Mouse (Mus musculus): ENCODE measurements around the gene Fam78b. TPM values are rescaled to one million over a fixed set of nuclear protein-coding genes. Genes with fewer than 3 reads are reported as not detected.

The Fam78b gene
- polyA plus RNA-seq, 1 experiment from 2014 or later, result 0.71 TPM

DNA sequence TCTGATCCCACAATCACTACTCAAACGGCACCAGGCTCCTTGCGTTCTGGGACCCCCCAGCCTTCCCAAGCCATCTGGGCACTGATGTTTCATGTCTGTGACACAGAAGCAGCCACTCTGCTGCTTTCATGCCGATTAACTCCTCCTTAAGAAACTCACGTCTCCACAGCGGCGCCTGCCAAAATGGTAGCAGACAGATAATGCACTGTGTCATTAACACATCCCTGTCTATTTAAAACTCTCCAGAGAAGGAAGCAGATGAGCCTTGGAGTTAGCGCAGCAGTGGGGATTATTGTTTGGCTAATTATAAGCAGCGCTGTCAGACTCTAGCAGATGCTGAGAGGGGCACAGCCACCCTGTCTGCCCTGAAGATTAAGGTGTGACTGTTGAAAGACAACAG, 118.2 kb downstream of the Fam78b start:
- no peak overlapping the region for H3K4me2 ChIP-seq (ENCODE audit: low read depth, low read length)
- H3K9ac ChIP-seq (ENCODE audit: low read depth, low read length), result no peak overlapping the region
- H3K4me3 ChIP-seq (ENCODE audit: low read length), result no peak overlapping the region
- H3K27ac ChIP-seq (ENCODE audit: low read length), result no peak overlapping the region
- 68% methylated on average over 8 of the region's 8 CpGs for WGBS
- H3K36me3 ChIP-seq (ENCODE audit: control insufficient read depth, insufficient read depth, low read length), result no peaks in the 10 kb centered on the region
- H3K4me1 ChIP-seq (ENCODE audit: control insufficient read depth, insufficient read depth, low read length), result no peaks in the 10 kb centered on the region
- ATAC-seq, result no peak
- H3K27me3 ChIP-seq (replicated peaks; ENCODE audit: control insufficient read depth, insufficient read depth, low read length), result no peaks in the 10 kb centered on the region
- no peaks in the 10 kb centered on the region for H3K9me3 ChIP-seq (ENCODE audit: control insufficient read depth, low read length)

DNA sequence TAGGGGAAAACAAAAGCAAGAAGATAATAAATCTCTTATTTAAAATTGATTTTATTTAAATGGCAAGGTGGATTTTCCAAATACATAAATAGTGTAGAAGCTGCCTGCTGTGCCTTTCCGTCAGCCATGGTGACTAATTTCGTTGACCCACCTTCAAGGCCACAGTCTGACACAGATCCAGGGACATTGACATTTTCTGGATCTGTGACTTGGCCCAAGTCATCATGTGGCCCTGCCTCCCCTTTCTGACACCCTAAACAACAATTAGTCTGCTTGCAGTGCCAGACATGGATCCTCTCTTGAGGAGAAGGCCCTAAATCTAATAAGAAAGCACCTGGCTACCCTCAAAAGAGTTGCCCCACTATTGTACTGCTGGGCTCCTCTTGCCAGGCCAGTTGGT, 121.2 kb downstream of the Fam78b start:
- Histone ChIP-seq H3K4me1 (ENCODE audit: control insufficient read depth, insufficient read depth, low read length) (no peaks in the 10 kb centered on the region), H3K4me3 (ENCODE audit: low read length) (no peak overlapping the region), H3K4me2 (ENCODE audit: low read depth, low read length) (no peak overlapping the region), H3K9ac (ENCODE audit: low read depth, low read length) (no peak overlapping the region), H3K36me3 (ENCODE audit: control insufficient read depth, insufficient read depth, low read length) (no peaks in the 10 kb centered on the region), H3K9me3 (ENCODE audit: control insufficient read depth, low read length) (no peaks in the 10 kb centered on the region), H3K27ac (ENCODE audit: low read length) (no peak overlapping the region), H3K27me3 (replicated peaks; ENCODE audit: control insufficient read depth, insufficient read depth, low read length) (no peaks in the 10 kb centered on the region)
- WGBS, result 87% methylated on average over 2 of the region's 2 CpGs
- ATAC-seq, result no peak

DNA sequence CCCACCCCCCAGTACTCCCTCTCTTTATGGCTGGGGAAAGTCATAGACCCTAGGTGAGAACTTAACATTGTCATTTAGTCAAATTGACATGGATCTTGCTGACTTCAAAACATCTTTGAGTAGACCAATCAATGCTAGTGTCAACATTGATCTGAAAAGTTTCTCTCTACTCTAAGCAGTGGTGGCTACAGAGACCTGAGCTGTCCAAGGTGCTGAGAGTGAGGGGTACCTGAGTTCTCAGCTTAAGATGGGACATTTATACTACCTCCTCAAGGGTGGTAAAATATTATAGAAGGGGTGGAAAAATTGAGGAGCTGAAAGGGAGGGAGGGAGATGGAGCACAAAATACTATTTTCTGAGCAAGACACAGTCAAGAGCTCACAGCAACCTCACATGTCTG, 122.3 kb downstream of the Fam78b start:
- Histone ChIP-seq H3K36me3 (ENCODE audit: control insufficient read depth, insufficient read depth, low read length) (no peaks in the 10 kb centered on the region), H3K4me2 (ENCODE audit: low read depth, low read length) (no peak overlapping the region), H3K27ac (ENCODE audit: low read length) (no peak overlapping the region), H3K4me1 (ENCODE audit: control insufficient read depth, insufficient read depth, low read length) (no peaks in the 10 kb centered on the region), H3K9ac (ENCODE audit: low read depth, low read length) (no peak overlapping the region), H3K27me3 (replicated peaks; ENCODE audit: control insufficient read depth, insufficient read depth, low read length) (no peaks in the 10 kb centered on the region), H3K4me3 (ENCODE audit: low read length) (no peak overlapping the region), H3K9me3 (ENCODE audit: control insufficient read depth, low read length) (no peaks in the 10 kb centered on the region)
- no peak for ATAC-seq

DNA sequence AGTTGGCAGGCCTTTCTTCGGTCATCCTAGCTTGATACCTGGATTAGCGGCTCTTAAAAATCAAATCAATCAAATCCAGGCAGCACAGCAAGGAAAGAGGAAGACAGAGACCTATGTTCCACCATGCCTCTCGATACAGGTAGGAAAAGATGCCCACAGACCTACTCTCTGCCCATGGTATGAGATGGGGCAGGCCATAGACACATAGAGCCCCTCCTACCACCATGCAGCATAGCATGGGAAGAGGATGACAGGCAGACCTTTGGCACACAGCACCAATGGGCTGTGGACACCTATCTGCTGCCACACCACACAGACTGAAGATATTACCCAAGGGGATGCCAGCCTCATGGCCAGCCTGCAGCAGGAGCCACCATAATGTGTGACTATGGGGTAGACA, 124.7 kb downstream of the Fam78b start:
- WGBS, result 78% methylated on average over 3 of the region's 3 CpGs
- Histone ChIP-seq H3K9me3 (ENCODE audit: control insufficient read depth, low read length) (no peaks in the 10 kb centered on the region), H3K4me3 (ENCODE audit: low read length) (no peak overlapping the region), H3K9ac (ENCODE audit: low read depth, low read length) (no peak overlapping the region), H3K27me3 (replicated peaks; ENCODE audit: control insufficient read depth, insufficient read depth, low read length) (no peaks in the 10 kb centered on the region), H3K4me2 (ENCODE audit: low read depth, low read length) (no peak overlapping the region), H3K4me1 (ENCODE audit: control insufficient read depth, insufficient read depth, low read length) (no peaks in the 10 kb centered on the region), H3K36me3 (ENCODE audit: control insufficient read depth, insufficient read depth, low read length) (no peaks in the 10 kb centered on the region), H3K27ac (ENCODE audit: low read length) (no peak overlapping the region)
- no peak for ATAC-seq

DNA sequence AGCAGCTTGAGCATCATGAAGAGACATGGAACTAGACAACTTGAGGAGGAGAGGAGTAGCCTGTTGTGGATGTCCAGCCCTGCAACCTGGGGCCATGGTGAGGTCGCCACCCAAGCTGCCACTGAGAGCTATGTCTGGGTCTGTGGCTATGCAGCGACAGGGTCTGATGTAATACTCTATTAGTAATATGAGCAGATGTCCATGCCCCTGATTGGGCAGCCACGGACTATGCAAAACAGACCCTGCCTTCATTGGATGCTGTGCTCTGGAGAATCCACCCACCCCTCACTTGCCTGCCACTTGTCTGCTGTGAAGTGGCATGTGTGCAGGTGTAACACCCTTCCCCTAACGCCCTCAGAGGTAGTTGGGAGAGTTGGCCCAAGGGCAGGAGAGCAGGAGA, 125.1 kb downstream of the Fam78b start:
- WGBS, result 62% methylated on average over 4 of the region's 4 CpGs
- H3K36me3 ChIP-seq (ENCODE audit: control insufficient read depth, insufficient read depth, low read length), result no peaks in the 10 kb centered on the region
- no peak overlapping the region for H3K9ac ChIP-seq (ENCODE audit: low read depth, low read length)
- ATAC-seq, result no peak
- no peak overlapping the region for H3K4me2 ChIP-seq (ENCODE audit: low read depth, low read length)
- H3K4me1 ChIP-seq (ENCODE audit: control insufficient read depth, insufficient read depth, low read length), result no peaks in the 10 kb centered on the region
- no peaks in the 10 kb centered on the region for H3K9me3 ChIP-seq (ENCODE audit: control insufficient read depth, low read length)
- H3K4me3 ChIP-seq (ENCODE audit: low read length), result no peak overlapping the region
- H3K27ac ChIP-seq (ENCODE audit: low read length), result no peak overlapping the region
- H3K27me3 ChIP-seq (replicated peaks; ENCODE audit: control insufficient read depth, insufficient read depth, low read length), result no peaks in the 10 kb centered on the region

DNA sequence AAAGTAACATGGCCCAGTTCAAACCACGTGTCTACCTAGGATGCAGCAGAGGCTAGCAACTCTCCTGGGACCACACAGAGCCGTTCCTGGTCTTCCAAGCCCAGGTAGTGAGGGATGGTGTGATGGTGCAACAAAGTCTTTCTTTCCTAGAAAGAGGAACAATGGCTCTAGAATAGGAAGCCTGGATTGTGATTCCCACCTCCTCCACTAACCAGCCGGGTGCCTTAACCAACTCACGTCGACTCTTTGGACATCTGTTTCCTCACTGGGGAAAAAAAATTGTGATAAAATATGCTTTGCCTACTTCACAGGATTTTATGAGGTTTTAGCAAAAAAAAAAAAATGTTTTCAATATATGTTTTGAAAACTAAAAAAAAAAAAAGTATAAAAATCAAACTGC, 134.5 kb downstream of the Fam78b start:
- H3K27ac ChIP-seq (ENCODE audit: low read length), result no peak overlapping the region
- no peaks in the 10 kb centered on the region for H3K36me3 ChIP-seq (ENCODE audit: control insufficient read depth, insufficient read depth, low read length)
- WGBS, result 76% methylated on average over 5 of the region's 5 CpGs
- no peaks in the 10 kb centered on the region for H3K9me3 ChIP-seq (ENCODE audit: control insufficient read depth, low read length)
- no peaks in the 10 kb centered on the region for H3K27me3 ChIP-seq (replicated peaks; ENCODE audit: control insufficient read depth, insufficient read depth, low read length)
- H3K9ac ChIP-seq (ENCODE audit: low read depth, low read length), result no peak overlapping the region
- no peak for ATAC-seq
- H3K4me1 ChIP-seq (ENCODE audit: control insufficient read depth, insufficient read depth, low read length), result no peaks in the 10 kb centered on the region
- H3K4me3 ChIP-seq (ENCODE audit: low read length), result no peak overlapping the region
- H3K4me2 ChIP-seq (ENCODE audit: low read depth, low read length), result no peak overlapping the region

Data from intestine, embryonic 16.5 days (tissue).